Mouse (Mus musculus) lung, embryonic 14.5 days (tissue): ENCODE data around the gene Crlf1. TPM values are rescaled to one million over a fixed set of nuclear protein-coding genes. Genes with fewer than 3 reads are reported as not detected.

ENCODE experiments used
- ATAC-seq: fragments of 200-750 bp; cut with Nextera tagmentation; 2 replicates; pipeline ENCODE4 v1.8.0; 2017; ENCODE audit warnings: mild to moderate bottlenecking, moderate TSS enrichment, moderate library complexity; ENCODE audit not compliant: insufficient read depth
- DNase-seq: peaks from one replicate; pipeline ENCODE4 v3.0.0-alpha.2; 2015
- H3K27ac ChIP-seq: fragments of 300-500 bp; sonication (generic); 2 replicates; pipeline ENCODE4 v1.5.1; 2014; ENCODE audit warnings: low read depth, mild to moderate bottlenecking, moderate library complexity
- H3K27me3 ChIP-seq: fragments of 300-500 bp; sonication (generic); 2 replicates; pipeline ENCODE4 v1.6.1; 2014; ENCODE audit warnings: low read length, control low read depth; ENCODE audit not compliant: insufficient read depth
- H3K36me3 ChIP-seq: fragments of 300-500 bp; sonication (generic); 2 replicates; pipeline ENCODE4 v1.6.1; 2014; ENCODE audit warnings: control low read depth; ENCODE audit not compliant: insufficient read depth
- H3K4me1 ChIP-seq: fragments of 300-500 bp; sonication (generic); 2 replicates; pipeline ENCODE4 v1.6.1; 2014; ENCODE audit warnings: antibody characterized with exemption, control low read depth; ENCODE audit not compliant: insufficient read depth
- H3K4me2 ChIP-seq: fragments of 300-500 bp; sonication (generic); 2 replicates; pipeline ENCODE4 v1.6.1; 2014; ENCODE audit warnings: mild to moderate bottlenecking
- H3K4me3 ChIP-seq: fragments of 300-500 bp; sonication (generic); 2 replicates; pipeline ENCODE4 v1.5.1; 2014; ENCODE audit warnings: low read depth, low read length
- H3K9ac ChIP-seq: fragments of 300-500 bp; sonication (generic); 2 replicates; pipeline ENCODE4 v1.6.1; 2014
- H3K9me3 ChIP-seq: fragments of 300-500 bp; sonication (generic); 2 replicates; pipeline ENCODE4 v1.6.1; 2016; ENCODE audit warnings: low read depth, low read length, control low read depth
- CTCF ChIP-seq: IDR thresholded peaks from 2 replicates; pipeline ENCODE4 v1.5.1; 2016; ENCODE audit warnings: antibody characterized with exemption, low read depth
- WGBS: fragments of 180-500 bp; shearing (Covaris S2); extraction: QIAGEN DNeasy Blood & Tissue Kit; methylation state at CpG from one replicate; pipeline ENCODE4 v1.1.7; 2014; 5-methylcytosine and 5-hydroxymethylcytosine counted together
- polyA plus RNA-seq: library from polyadenylated mRNA; unstranded; fragments of >200 nt; fragmentation: Nextera tagmentation; extraction: Ambion mirVana; gene quantifications from 2 replicates; pipeline ENCODE4 v1.2.1, GENCODE M21; 2014

Gene Crlf1
- polyA plus RNA-seq, 1 experiment from 2014 or later, result 165 TPM

- no peak overlapping the region for H3K27ac ChIP-seq
- peaks cover 4% of the 10 kb centered on the region; the same call in 1 of the 2 replicates for H3K4me1 ChIP-seq
- no peak overlapping the region for H3K4me2 ChIP-seq
- DNase-seq (no peak), ATAC-seq (no peak)
- peaks cover 23% of the 10 kb centered on the region for H3K27me3 ChIP-seq
- no peak for TF ChIP-seq CTCF
- H3K4me3 ChIP-seq, result no peak overlapping the region
- H3K9ac ChIP-seq, result no peak overlapping the region
- H3K9me3 ChIP-seq, result no peaks in the 10 kb centered on the region
- H3K36me3 ChIP-seq, result no peaks in the 10 kb centered on the region
- WGBS, result 61% methylated on average over 3 of the region's 3 CpGs
These were observed 11.1 kb upstream of the Crlf1 start for GRCm38 (mm10) chr8:70481908-70482307.

- peaks cover 30% of the 10 kb centered on the region for H3K27me3 ChIP-seq
- H3K36me3 ChIP-seq, result no peaks in the 10 kb centered on the region
- H3K4me2 ChIP-seq, result no peak overlapping the region
- H3K9me3 ChIP-seq, result no peaks in the 10 kb centered on the region
- WGBS, result 43% methylated on average over 2 of the region's 2 CpGs
- peak; percentile 68 for ATAC-seq
- no peak overlapping the region for H3K4me3 ChIP-seq
- DNase-seq, result no peak
- H3K4me1 ChIP-seq, result peaks cover 8% of the 10 kb centered on the region; the same call in 1 of the 2 replicates
- H3K27ac ChIP-seq, result peak overlapping the region; percentile 61; the same call in 1 of the 2 replicates
- no peak for TF ChIP-seq CTCF
- no peak overlapping the region for H3K9ac ChIP-seq
These were observed 10.0 kb upstream of the Crlf1 start for GRCm38 (mm10) chr8:70482943-70483342.

- no peak for DNase-seq
These were observed 6.7 kb upstream of the Crlf1 start for GRCm38 (mm10) chr8:70486191-70486681.

GRCm38 (mm10) chr8:70486941-70487520 is 5.9 kb upstream of the Crlf1 start, which contains the start of gene Tmem59l:
Tmem59l (minus strand) TSS chr8:70487358.
- Histone ChIP-seq H3K9me3 (no peaks in the 10 kb centered on the region), H3K36me3 (no peaks in the 10 kb centered on the region), H3K27ac (peak within 1 kb of the TSS; percentile 86), H3K4me1 (peaks cover 20% of the 10 kb centered on the region), H3K4me3 (peak within 1 kb of the TSS; percentile 32), H3K4me2 (peak within 1 kb of the TSS; percentile 63), H3K9ac (no peak within 1 kb of the TSS), H3K27me3 (peaks cover 71% of the 10 kb centered on the region)
- DNase-seq (no peak), ATAC-seq (no peak)
- 9% methylated on average over 33 of the region's 33 CpGs for WGBS
- TF ChIP-seq CTCF, result no peak

More at GRCm38 (mm10) chr8:70486191-70486681, 6.7 kb upstream of the Crlf1 start:
- Histone ChIP-seq H3K36me3 (no peaks in the 10 kb centered on the region), H3K27ac (no peak overlapping the region), H3K4me1 (peaks cover 20% of the 10 kb centered on the region), H3K9ac (no peak overlapping the region), H3K4me2 (no peak overlapping the region), H3K9me3 (no peaks in the 10 kb centered on the region), H3K27me3 (peaks cover 63% of the 10 kb centered on the region), H3K4me3 (no peak overlapping the region)
- TF ChIP-seq CTCF, result no peak
- no peak for ATAC-seq
- WGBS, result 47% methylated on average over 7 of the region's 7 CpGs

- no peak for DNase-seq
- TF ChIP-seq CTCF, result no peak
- Histone ChIP-seq H3K27ac (peak overlapping the region; percentile 86), H3K9ac (0 out of 2 replicates have a peak overlapping the region, but pooled peaks have one; percentile 23), H3K4me2 (peak overlapping the region; percentile 63), H3K27me3 (peaks cover 82% of the 10 kb centered on the region), H3K9me3 (no peaks in the 10 kb centered on the region), H3K4me1 (peaks cover 20% of the 10 kb centered on the region), H3K36me3 (no peaks in the 10 kb centered on the region), H3K4me3 (peak overlapping the region; percentile 32)
- no peak for ATAC-seq
- 3% methylated on average over 55 of the region's 55 CpGs for WGBS
These were observed 4.8 kb upstream of the Crlf1 start for GRCm38 (mm10) chr8:70487993-70488796.

GRCm38 (mm10) chr8:70488931-70489470 is 4.0 kb upstream of the Crlf1 start:
- no peak for ATAC-seq
- DNase-seq, result no peak
- Histone ChIP-seq H3K4me3 (peak overlapping the region; percentile 32), H3K9me3 (no peaks in the 10 kb centered on the region), H3K9ac (peak overlapping the region; percentile 42), H3K4me2 (peak overlapping the region; percentile 63), H3K27me3 (peaks cover 91% of the 10 kb centered on the region), H3K27ac (peak overlapping the region; percentile 86), H3K36me3 (no peaks in the 10 kb centered on the region), H3K4me1 (peaks cover 17% of the 10 kb centered on the region)
- TF ChIP-seq CTCF, result no peak
- WGBS, result 2% methylated on average over 14 of the region's 14 CpGs

GRCm38 (mm10) chr8:70489576-70489975 is 3.4 kb upstream of the Crlf1 start:
- H3K27ac ChIP-seq, result peak overlapping the region; percentile 86
- peak overlapping the region; percentile 42 for H3K9ac ChIP-seq
- H3K36me3 ChIP-seq, result no peaks in the 10 kb centered on the region
- no peak for TF ChIP-seq CTCF
- ATAC-seq (no peak), DNase-seq (no peak)
- peak overlapping the region; percentile 32 for H3K4me3 ChIP-seq
- peaks cover 93% of the 10 kb centered on the region for H3K27me3 ChIP-seq
- WGBS, result under 1% methylated on average over 28 of the region's 41 CpGs
- H3K9me3 ChIP-seq, result no peaks in the 10 kb centered on the region
- H3K4me1 ChIP-seq, result peaks cover 16% of the 10 kb centered on the region
- peak overlapping the region; percentile 63 for H3K4me2 ChIP-seq
